Mouse (Mus musculus) lung, adult 18-20 months (tissue): ENCODE results near the gene Nbea.

Source experiments
- DNase-seq, 2 experiments: peaks; one replicate each; pipeline ENCODE4 v3.0.0; 2022; ENCODE audit warnings: mixed read lengths in 2 of 2

Nbea gene

GRCm38 (mm10) chr3:56183159-56184133 lies at the start of gene Nbea:
Gene Nbea, minus strand, starts transcription at chr3:56183701.
- peak; percentile 85 to 92 for DNase-seq

GRCm38 (mm10) chr3:56229283-56229682 lies 45.8 kb upstream of the Nbea start:
- DNase-seq, result no peak

- DNase-seq, result no peak
These were observed 32.5 kb upstream of the Nbea start for GRCm38 (mm10) chr3:56215989-56216388.

- DNase-seq, result no peak
These were observed 20.5 kb upstream of the Nbea start for GRCm38 (mm10) chr3:56203968-56204367.

GRCm38 (mm10) chr3:56188238-56188637 lies 4.7 kb upstream of the Nbea start:
- no peak for DNase-seq

GRCm38 (mm10) chr3:56187131-56187779 lies 3.8 kb upstream of the Nbea start:
- peak in 1 of 2 experiments; percentile 10 for DNase-seq

GRCm38 (mm10) chr3:56182371-56183158 lies 936 bp downstream of the Nbea start:
- peak; percentile 5 to 14 for DNase-seq

GRCm38 (mm10) chr3:56181991-56182370 lies 1.5 kb downstream of the Nbea start:
- no peak for DNase-seq

GRCm38 (mm10) chr3:56181025-56181424 lies 2.5 kb downstream of the Nbea start:
- no peak for DNase-seq

GRCm38 (mm10) chr3:56157864-56158263 lies 25.6 kb downstream of the Nbea start:
- DNase-seq, result no peak

GRCm38 (mm10) chr3:56126674-56127073 lies 56.8 kb downstream of the Nbea start:
- DNase-seq, result no peak

- no peak for DNase-seq
These were observed 66.9 kb downstream of the Nbea start for GRCm38 (mm10) chr3:56116647-56117046.

- DNase-seq, result no peak
These were observed 75.4 kb downstream of the Nbea start for GRCm38 (mm10) chr3:56108101-56108500.

GRCm38 (mm10) chr3:56097105-56097504 lies 86.4 kb downstream of the Nbea start:
- DNase-seq, result no peak

- DNase-seq, result no peak
These were observed 104.4 kb downstream of the Nbea start for GRCm38 (mm10) chr3:56079015-56079612.

- peak; percentile 46 to 74 for DNase-seq
These were observed 115.7 kb downstream of the Nbea start for GRCm38 (mm10) chr3:56067849-56068248.

GRCm38 (mm10) chr3:56066360-56067040 lies 117.0 kb downstream of the Nbea start:
- peak in 1 of 2 experiments; percentile 16 for DNase-seq

- no peak for DNase-seq
These were observed 118.3 kb downstream of the Nbea start for GRCm38 (mm10) chr3:56065234-56065633.

- peak; percentile 52 to 69 for DNase-seq
These were observed 137.7 kb downstream of the Nbea start for GRCm38 (mm10) chr3:56045659-56046336.

GRCm38 (mm10) chr3:56043091-56043490 lies 140.4 kb downstream of the Nbea start:
- no peak for DNase-seq

- no peak for DNase-seq
These were observed 144.0 kb downstream of the Nbea start for GRCm38 (mm10) chr3:56039494-56039893.
